In genomic region chr11:79223420-79223819, GRCm38 (mm10) we compare ENCODE assay signal across 9 mouse cellular contexts. TPM values are rescaled to one million over a fixed set of nuclear protein-coding genes. Genes with fewer than 3 reads are reported as not detected.
DNase-seq lines count a peak whose midpoint lies in the region; ATAC-seq lines count a peak whose summit lies in the region.
"Had no signal": no experiment of that assay in that cellular context is flagged by ENCODE, and none has a peak within 500 bp of the region (broad histone marks: within the 10 kb centered on the region; RNA-seq: fewer than 3 reads in every experiment).

No protein-coding gene starts in this region.

- no peak overlapping the region for H3K9ac ChIP-seq in liver, embryonic 16.5 days (ENCODE audit: low read depth, low read length)
- no peak overlapping the region for H3K9ac ChIP-seq in hindbrain, embryonic 13.5 days
- no peak overlapping the region for H3K9ac ChIP-seq in midbrain, embryonic 14.5 days (replicated peaks; ENCODE audit: low read length)
- H3K9ac ChIP-seq: liver, embryonic 15.5 days had no signal

- H3K27me3 ChIP-seq in liver, embryonic 16.5 days (ENCODE audit: control insufficient read depth, insufficient read depth, low read depth, low read length), result no peaks in the 10 kb centered on the region
- no peaks in the 10 kb centered on the region for H3K27me3 ChIP-seq in hindbrain, embryonic 13.5 days
- no peaks in the 10 kb centered on the region for H3K27me3 ChIP-seq in midbrain, embryonic 14.5 days (ENCODE audit: control insufficient read depth, insufficient read depth, low read length)
- H3K27me3 ChIP-seq: liver, embryonic 15.5 days had no signal

- no peak overlapping the region for H3K4me3 ChIP-seq in liver, embryonic 16.5 days (ENCODE audit: low read depth, low read length)
- H3K4me3 ChIP-seq in hindbrain, embryonic 13.5 days, result no peak overlapping the region
- no peak overlapping the region for H3K4me3 ChIP-seq in midbrain, embryonic 14.5 days (replicated peaks; ENCODE audit: low read depth, low read length)
- H3K4me3 ChIP-seq: liver, embryonic 15.5 days had no signal

- 51% methylated on average over 6 of the region's 6 CpGs for WGBS in liver, embryonic 16.5 days (ENCODE audit: insufficient replicate concordance)
- WGBS in hindbrain, embryonic 13.5 days, result 90% methylated on average over 6 of the region's 6 CpGs
- WGBS in midbrain, embryonic 14.5 days, result 93% methylated on average over 6 of the region's 6 CpGs

- H3K9me3 ChIP-seq in liver, embryonic 16.5 days (replicated peaks; ENCODE audit: control insufficient read depth, low read length), result no peaks in the 10 kb centered on the region
- no peaks in the 10 kb centered on the region for H3K9me3 ChIP-seq in hindbrain, embryonic 13.5 days
- no peaks in the 10 kb centered on the region for H3K9me3 ChIP-seq in midbrain, embryonic 14.5 days (ENCODE audit: control insufficient read depth, low read length)
- H3K9me3 ChIP-seq: liver, embryonic 15.5 days had no signal

- peaks cover 3% of the 10 kb centered on the region for H3K4me1 ChIP-seq in liver, embryonic 16.5 days (ENCODE audit: control insufficient read depth, low read depth, low read length)
- H3K4me1 ChIP-seq in hindbrain, embryonic 13.5 days (replicated peaks), result peaks cover 5% of the 10 kb centered on the region; the same call in 1 of the 2 replicates
- no peaks in the 10 kb centered on the region for H3K4me1 ChIP-seq in midbrain, embryonic 14.5 days (ENCODE audit: control insufficient read depth, insufficient read depth, low read length)

- no peaks in the 10 kb centered on the region for H3K36me3 ChIP-seq in liver, embryonic 16.5 days (ENCODE audit: control insufficient read depth, insufficient read depth)
- no peaks in the 10 kb centered on the region for H3K36me3 ChIP-seq in hindbrain, embryonic 13.5 days
- no peaks in the 10 kb centered on the region for H3K36me3 ChIP-seq in midbrain, embryonic 14.5 days (ENCODE audit: control insufficient read depth, insufficient read depth, low read length)
- H3K36me3 ChIP-seq: liver, embryonic 15.5 days had no signal

- H3K27ac ChIP-seq in liver, embryonic 16.5 days (ENCODE audit: low read length), result no peak overlapping the region
- no peak overlapping the region for H3K27ac ChIP-seq in hindbrain, embryonic 13.5 days
- no peak overlapping the region for H3K27ac ChIP-seq in midbrain, embryonic 14.5 days (replicated peaks; ENCODE audit: low read depth, low read length)
- H3K27ac ChIP-seq: liver, embryonic 15.5 days had no signal

- peak; percentile 25 for DNase-seq in adrenal gland, adult 2 months
- DNase-seq in adrenal gland, postnatal 25 days, result no peak
- DNase-seq in urinary bladder, adult 2 months (ENCODE audit: low spot score), result peak; percentile 17
- DNase-seq in urinary bladder, adult 18-20 months (ENCODE audit: low spot score in 2 of 2), result no peak
- DNase-seq in thymus, postnatal 4 days, result peak; percentile 40
- DNase-seq in midbrain, embryonic 14.5 days, result no peak

- peak; percentile 51 for ATAC-seq in liver, embryonic 16.5 days (ENCODE audit: low read depth)
- ATAC-seq in hindbrain, embryonic 13.5 days (ENCODE audit: low FRiP score), result no peak
- ATAC-seq in midbrain, embryonic 14.5 days (ENCODE audit: low FRiP score, low TSS enrichment), result no peak

- H3K4me2 ChIP-seq in liver, embryonic 16.5 days (ENCODE audit: low read depth, low read length), result no peak overlapping the region
- H3K4me2 ChIP-seq in hindbrain, embryonic 13.5 days, result no peak overlapping the region
- no peak overlapping the region for H3K4me2 ChIP-seq in midbrain, embryonic 14.5 days (ENCODE audit: low read length)
- H3K4me2 ChIP-seq: liver, embryonic 15.5 days had no signal

RNA-seq across cellular contexts. Expression of gene Wsb1, which starts 31.1 kb away (rescaled TPM):
- total RNA-seq in adrenal gland, adult 2 months (2021), result 10 to 100 TPM; 29.4 to 37.0 TPM
- 59.1 and 61.2 TPM in 2 replicates for polyA plus RNA-seq in adrenal gland, adult 2 months (2012; rRNA removed)
- 36.4 and 56.3 TPM in 2 replicates for total RNA-seq in adrenal gland, postnatal 25 days (2021)
- polyA plus RNA-seq in urinary bladder, adult 2 months (2012; rRNA removed), result 98.9 and 164 TPM in 2 replicates
- polyA plus RNA-seq in liver, embryonic 16.5 days (2015; fragmentation: Nextera tagmentation; extraction: Ambion mirVana), result 30.4 and 32.9 TPM in 2 replicates
- polyA plus RNA-seq in hindbrain, embryonic 13.5 days (2015; fragmentation: Nextera tagmentation; extraction: Ambion mirVana), result 571 and 597 TPM in 2 replicates
- polyA plus RNA-seq in midbrain, embryonic 14.5 days (2014; fragmentation: Nextera tagmentation; extraction: Ambion mirVana), result 610 and 743 TPM in 2 replicates

Comparison
In these comparisons a context has a peak if more than half of its experiments do, and no peak if none do; other contexts are left out.
1. DNase-seq: peak in adrenal gland, adult 2 months (single experiment), urinary bladder, adult 2 months (single experiment) and thymus, postnatal 4 days (single experiment); none in adrenal gland, postnatal 25 days (single experiment), urinary bladder, adult 18-20 months (0 of 2) and midbrain, embryonic 14.5 days (single experiment).